Mouse (Mus musculus) left cerebral cortex, adult 11 months (tissue): ENCODE results near the gene Wnk2.

Experiments
- DNase-seq: peaks from one replicate; pipeline ENCODE4 v3.0.0; 2022; ENCODE audit warnings: low spot score

Gene Wnk2

DNA sequence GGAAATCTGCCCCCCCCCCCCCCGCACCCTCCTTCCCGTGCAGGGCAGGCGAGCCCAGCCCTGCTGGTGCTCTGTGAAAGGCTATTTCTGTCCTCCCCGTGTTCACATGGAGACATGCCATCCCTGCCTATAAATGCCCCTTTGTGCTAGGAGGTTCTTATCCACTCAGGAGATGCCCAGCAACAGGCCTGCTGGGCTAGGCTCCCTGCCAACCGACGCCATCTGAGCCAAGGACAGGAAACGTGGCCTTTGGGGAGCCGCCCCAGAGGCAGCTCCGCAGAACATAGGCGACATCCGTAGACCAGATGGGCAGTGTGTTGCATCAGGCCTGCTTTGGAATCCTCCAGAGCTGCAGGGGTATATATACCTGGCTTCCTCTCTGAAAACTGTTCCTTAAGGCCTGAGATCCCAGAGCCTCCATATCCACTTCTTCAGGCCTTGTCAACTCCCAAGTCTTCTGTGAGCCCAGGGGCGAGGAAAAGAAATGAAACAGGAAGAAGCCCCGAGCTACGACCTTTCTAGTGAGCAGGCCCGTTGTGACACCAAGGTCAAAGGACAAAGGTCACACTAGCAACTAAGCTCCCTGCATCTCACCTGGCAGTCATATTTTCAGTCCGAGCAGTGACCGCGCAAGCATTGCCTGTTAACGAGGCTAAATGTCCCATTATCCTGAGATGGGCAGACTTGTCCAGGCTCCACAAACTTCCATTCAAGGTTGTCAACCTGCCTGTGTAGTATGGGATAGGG is 31.2 kb upstream of the Wnk2 start:
- DNase-seq: peak; percentile 65

DNA sequence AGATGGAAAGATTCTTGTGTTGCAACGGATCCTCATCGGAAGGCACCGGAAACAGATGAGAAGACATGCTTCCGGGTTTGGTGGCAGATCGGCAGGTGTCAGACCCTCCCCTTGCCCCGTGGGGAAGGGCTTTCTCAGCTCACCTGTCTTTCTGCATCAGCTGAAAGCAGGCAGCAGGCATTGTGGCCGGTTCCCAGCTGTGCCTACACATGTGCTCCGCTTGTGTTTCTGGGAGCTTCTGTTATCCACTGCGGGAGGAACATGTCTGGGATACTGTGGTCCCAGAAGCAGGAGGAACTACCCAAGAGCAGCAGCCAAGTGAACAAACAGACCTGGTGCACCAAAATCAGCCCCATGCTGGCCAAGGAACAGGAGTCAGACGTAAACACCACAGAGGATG is 27.7 kb upstream of the Wnk2 start:
- DNase-seq: no peak

DNA sequence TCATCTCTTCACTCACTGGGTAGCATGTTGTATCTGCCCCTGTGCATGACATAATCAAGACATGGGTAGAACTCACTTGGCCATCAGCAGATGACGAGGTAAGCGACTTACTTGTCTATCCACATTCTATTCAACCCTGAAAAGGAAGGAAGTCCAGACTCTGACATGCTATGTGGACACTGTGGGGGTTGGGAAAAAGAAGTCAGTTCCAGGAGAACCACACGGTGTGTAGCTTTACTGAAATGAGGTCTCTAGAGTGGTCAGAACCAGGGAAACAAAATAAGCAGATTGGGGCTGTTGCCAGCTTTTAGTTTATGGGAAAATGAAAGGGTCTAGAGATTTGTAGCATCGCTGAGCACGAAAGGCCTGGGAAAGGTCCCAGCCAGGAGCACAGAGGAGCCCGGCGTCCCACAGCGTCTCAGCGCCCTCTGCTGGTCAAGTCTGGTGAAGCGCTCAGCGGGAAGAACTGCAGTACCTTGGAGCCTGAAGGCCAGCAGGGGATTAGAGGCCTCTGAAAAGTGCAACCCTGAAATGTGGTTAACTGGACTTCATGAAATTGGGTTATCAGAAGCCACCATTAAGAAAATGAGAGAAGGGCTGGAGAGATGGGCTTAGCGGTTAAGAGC is 25.3 kb upstream of the Wnk2 start:
- peak; percentile 75 for DNase-seq

DNA sequence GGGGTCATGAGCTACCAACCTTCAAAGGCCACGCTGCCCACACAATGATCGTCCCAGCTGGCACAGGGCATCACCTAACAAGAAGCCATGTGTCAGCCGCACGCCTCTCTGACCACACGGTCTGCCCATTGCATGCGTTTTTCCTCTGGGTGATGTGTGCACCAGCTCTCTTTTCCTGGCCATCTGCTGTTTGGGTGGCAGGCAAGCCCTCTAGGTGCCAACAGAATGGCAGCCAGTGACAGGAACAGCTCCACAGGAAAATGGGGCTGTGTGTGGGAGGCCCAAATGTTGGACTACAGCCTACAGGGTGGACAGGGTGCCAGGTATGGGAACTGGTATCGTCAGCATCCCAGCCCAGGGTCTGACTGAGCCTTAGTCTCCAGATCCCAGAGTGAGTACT is 24.5 kb upstream of the Wnk2 start:
- no peak for DNase-seq

DNA sequence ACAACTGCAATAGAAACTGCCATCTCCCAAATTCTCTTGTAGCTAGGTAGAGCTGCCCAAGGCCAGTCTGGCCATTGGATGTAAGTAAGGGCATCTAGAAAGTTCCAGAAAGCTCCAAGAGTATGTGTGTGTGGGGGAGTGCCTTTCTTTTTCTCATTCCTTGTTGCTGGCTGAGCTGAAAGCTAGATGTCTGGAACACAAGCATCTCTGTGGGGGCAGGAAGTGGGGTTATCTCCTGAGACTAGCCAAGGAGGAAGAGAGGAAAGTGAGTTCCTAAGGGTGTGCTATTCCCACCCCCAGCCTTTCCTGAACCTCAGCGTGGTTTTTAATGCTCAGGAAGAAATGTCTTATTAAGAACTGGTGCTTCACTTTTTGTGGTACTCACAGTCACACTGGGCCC is 23.9 kb upstream of the Wnk2 start:
- no peak for DNase-seq

DNA sequence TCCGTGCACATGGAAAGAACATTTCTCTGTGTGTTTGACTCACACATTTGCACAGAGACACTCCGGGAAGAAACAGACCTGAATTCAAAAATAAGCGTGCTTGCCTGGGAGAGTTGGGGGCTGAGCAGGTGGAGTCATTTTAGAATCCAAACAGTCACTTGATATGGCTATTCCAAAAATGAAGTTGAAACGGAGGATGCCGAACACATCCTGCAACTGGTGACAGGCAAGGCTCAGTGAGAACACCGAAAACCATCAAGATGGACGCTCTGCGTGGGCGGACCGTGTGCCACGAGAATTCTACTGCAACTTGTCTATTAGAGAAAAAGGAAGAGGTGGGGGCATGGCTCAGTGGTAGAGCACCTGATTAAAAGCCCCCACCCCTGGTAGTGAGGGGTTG is 22.8 kb upstream of the Wnk2 start:
- no peak for DNase-seq

DNA sequence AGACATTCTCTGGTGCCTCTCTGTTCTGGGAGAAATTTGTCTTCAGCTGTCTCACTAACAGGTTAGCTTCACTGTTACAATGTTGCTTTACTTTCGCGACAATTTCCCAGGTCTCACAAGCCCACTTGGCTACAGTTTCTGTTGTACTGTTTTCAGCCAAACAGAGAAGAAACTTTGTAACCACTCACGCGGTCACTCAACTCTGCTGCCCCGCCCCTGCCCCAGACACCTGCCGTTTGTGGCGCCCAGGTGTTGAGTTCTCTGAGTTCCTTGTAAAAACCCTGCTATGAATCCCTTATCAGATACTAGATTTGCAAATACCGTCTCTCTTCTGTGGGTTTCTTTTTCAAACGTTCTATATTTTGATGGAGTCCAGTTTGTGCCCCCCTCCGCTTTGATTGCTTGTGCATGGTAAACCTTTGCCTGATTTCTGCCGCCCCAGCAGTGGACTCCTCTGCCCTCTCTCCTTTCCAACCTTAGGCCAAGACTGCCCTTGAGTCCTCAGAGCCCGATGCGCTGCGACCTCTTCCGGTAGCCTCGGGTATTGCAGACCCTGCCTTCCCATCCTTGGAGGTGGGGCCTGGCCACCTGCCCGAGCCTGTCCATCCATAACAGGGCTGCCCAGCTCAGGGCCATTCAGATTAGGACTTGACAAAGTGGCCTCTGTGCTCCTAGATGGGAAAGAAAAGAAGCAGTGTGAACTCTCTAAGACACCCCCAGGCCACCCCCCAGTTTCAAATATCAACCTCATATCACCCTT is 21.8 kb upstream of the Wnk2 start:
- peak; percentile 76 for DNase-seq

DNA sequence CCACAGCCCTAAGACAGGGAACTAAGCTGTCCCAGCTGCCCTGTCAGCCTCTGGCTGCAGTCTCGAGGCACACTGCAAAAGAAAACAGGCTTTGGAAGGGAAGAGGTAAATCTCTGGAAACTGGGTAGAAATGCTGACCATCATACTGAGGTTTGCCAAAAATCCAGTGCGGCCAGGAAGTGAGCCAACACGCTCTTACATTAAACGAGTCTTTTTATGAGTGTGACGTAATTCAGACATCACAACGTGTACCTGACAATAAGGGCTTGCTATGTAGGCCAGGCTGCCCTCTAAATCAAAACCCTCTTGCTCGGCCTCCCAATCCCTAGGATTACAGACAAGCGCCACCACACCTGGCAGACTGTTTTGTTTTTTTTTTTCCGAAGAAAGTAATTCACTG is 19.3 kb upstream of the Wnk2 start:
- DNase-seq: no peak

DNA sequence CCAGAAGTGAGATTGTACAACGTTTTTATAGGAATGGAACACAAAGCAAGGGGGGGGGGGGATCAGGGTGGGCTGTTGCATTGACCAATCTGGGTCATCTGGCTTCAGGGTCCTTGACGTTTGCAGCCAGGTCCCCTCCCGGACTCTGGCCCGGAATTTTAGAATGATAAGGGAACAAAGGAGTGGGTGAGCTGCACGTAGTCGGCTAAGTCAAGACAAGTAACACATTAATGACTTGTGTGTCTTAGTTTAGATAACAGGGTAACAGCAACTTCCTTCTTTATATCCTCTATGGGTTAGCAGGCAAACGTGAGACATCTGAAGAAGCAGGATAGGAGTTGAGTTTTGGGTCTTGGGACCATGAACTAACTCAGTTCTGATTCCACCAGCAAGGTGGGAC is 15.8 kb upstream of the Wnk2 start:
- DNase-seq: no peak

DNA sequence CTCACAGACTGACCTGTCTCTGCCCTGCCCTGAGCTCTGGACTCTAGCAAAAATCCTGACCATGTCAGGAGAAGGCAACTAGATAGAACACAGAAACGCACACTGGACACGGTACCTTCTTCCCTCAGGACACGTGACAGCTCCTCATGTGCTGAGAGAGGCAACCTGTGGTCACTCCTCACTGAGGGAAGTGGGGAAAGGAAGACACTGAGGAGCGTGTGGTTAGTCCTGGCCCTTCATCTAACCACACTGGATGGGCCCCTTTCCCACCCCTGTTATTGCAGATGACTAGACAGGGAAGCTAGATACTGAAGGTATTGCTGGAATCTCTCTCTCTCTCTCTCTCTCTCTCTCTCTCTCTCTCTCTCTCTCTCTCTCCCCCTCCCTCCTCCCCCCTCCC is 14.9 kb upstream of the Wnk2 start:
- no peak for DNase-seq

DNA sequence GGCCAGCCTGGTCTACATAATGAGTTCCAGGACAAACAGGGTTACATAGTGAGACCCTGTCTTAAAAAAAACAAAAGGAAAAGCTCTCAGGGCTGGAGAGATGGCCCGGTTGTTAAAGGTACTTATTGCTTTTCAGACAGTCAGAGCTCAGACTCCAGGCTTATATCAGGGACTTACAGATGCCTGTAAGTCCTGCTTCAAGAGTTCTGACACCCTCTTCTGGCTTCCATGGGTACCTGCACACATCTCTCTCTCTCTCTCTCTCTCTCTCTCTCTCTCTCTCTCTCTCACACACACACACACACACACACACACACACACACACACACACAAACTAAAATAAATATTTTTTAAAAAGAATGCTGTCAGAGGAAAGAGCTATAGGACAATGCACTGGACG is 13.4 kb upstream of the Wnk2 start:
- DNase-seq: no peak

DNA sequence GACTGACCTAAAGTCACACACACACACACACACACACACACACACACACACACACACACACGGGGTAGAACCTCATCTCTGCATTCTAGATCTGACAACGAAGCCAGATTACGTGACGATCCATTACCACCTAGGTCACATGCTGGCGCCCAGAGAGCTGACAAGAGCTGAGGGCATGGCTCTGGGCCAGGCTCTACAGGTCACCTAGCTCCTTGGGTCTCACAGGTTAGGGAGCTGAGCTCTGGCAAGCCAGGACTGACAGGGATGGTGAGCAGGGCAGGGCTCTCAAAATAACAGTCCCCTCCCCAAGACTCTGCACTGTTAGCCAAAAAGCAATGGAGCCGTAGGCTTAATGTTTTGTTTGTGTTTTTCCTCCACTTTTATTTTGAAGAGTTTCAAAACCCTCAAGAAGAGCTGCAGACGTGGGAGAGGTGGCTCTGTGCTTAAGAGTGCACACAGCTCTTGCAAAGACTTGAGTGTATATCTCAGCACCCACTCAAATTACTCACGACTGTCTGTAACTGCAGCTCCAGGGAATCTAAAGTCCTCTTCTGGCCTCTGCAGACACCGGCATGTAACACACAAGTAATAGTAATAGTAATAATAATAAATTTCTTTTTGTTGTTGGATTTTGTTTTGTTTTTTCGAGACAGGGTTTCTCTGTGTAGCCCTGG is 10.4 kb upstream of the Wnk2 start:
- DNase-seq: no peak

DNA sequence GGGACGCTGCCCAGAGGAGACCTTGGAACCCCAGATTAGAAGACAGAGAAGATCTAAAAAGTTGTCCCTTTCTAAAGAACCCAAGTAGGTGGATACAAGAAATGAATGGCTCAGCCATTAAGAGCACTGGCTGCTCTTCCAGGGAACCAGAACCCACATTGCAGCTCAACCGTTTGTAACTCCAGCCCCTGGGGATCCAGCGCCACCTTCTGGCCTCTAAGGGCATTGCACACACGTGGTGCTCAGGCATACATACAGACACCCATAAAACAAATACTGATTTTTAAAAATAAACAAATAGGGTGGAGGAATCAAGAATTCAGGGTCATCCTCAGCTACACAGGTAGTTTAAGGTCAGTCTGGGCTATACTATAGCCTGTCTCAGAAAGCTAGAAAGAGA is 8.8 kb upstream of the Wnk2 start:
- DNase-seq: no peak

DNA sequence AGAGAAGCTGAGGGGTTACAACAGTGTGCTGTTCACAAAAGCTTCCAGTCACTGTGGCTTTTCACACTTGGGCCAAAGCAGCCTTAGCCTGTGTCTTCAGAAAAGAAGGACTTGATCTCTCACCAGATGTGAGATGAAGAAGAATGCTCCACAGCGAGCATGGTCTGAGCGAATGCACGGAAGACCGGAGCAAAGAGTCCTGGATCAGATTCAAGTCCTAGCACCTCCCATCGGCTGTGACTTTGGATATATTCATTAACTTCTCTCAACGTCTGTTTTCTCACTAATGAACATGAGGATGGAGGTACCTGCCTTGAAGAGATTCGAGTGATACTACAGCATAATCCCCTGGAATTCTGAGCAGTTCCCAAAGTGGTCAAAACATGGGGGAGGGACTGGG is 6.8 kb upstream of the Wnk2 start:
- DNase-seq: no peak

DNA sequence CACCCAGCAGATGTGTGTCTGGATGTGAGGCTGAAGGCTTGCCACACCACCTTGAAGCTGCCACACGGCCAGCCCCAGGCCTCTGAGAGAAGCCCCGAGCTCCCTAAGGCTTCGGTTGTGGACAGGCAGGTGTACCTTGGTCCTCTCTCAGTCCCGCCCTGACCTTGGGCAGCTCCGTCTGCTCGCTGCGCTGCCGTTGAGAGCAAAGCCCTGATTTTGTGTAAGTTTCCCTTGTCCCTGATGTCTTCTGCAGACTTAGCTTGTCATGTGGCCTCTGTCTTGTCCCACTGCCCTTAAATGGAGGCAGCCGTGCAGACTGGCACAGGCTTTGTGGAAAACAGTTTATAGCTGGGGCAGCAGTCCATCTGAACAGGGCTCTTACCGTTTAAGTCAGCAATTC is 6.2 kb upstream of the Wnk2 start:
- DNase-seq: no peak

DNA sequence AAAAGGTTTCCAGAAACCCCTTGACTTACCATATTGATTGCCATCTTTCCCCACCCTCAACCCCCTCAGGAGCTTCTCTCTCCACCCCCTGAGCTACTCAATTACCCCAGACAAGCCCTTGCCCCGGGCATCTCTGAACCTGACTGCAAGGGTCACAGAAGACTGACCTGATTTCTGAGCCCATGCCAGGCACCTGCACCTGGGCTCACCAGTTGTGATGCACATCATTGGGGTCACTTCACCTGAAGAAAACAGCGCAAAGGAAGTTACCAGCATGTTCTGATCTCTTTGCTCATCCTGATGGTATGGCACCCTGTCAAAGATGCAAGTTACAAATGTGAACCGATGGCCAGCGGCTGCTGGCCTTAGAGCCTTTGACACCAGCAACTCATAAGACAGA is 873 bp upstream of the Wnk2 start:
- no peak for DNase-seq

DNA sequence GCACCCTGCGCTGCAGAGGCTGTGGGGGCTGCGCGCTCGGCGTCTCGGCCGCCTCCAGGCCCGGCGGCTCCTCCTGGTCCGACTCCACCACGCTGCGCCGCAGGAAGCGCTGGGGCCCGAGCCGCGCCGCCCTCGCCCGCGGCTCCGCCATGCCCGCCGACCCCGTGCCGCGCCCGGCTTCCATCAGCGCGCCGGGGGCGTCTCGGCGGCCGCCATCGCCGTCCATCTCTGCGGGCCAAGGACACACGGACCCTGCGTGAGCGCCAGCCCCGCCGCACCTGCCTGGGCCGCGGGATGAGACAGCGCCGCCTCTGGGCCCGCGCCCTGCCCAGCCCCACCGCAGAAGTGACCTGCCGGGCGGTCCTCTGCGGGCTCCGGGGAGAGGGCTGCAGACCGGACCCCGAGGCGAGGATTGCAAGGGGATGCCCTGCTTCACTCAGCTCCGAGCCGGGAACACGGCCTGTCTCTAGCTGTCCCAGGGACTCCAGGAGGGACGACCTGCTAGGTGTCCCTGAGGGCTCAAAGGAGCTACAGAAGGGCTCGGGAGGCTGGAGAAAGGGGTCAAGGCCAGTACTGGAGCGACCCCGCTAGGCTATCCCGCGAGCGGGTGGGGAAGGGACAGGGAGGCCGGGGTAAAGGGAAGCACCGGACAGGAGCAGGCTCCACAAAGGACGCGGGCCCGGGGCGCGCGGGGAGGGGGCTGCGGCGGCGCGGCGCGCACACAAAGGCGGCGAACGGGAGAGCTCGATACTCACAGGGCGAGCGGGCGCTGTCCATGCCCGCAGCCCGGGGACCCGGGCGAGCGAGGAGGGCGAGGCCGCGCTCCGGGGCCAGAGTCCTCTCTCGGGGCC is 582 bp downstream of the Wnk2 start:
- no peak for DNase-seq

DNA sequence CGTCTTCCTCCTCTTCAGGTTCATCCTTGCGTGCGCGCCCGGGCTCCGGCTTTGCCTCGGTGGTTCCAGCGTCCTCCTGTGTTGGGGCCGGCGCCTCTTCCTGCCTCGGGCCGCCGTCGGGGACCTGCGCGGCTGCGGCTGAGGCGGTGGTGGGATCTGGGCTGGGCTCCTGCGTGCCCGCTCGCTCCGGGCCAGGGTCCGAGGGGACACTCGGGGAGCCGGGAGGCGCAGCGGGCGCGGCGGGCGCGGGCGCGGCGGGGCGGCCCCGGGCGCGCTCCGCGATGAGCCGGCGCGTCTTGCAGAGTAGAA is 1.2 kb downstream of the Wnk2 start:
- no peak for DNase-seq

DNA sequence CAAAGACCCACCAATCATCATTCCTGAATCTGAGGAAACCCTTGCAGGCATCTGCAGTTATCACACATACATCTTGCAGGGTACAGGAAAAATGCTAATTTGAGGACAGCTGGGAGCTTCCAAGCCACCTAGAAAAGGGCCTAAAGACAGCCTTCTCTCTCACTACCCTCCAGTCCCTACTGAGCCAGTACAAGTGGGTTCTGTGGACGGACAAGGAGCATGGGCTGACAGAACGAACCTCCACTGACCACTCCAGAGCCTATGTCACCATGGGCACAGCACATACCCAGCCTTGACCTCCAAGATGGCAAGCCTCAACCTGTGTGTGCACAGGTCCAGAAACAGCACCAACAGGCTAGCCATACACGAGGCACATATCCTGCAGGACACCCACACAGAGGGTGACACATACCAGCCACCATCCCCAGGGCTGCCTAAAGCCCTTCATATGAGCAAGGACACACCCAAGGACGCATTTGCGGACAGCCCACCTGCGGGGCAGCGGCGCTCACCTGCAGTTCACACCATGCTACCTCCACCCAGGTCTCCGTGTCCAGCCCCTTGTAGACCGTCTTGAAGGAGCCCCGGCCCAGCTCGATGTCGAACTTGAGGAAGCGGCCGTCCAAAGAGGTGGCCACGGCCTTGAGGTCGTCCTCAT is 1.6 kb downstream of the Wnk2 start:
- DNase-seq: no peak

DNA sequence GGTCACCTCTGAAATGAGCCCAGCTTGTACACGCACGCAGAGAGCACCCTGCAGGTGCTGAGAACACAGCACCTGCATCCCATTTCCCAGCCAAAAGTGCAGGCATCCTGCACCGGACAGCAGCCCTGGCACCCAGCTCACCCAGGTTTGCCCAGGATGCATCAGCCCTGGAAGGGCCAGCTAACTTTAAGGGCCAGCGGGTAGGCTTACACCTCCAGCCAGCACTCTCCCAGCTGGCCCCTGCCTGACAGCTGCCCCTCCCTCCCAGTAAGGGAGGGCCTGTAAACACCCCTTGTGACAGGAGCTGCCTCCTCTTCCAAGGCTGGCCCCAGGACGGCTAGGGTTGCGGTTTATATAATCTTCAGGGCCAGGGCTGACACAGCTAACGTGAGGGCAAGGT is 2.4 kb downstream of the Wnk2 start:
- DNase-seq: no peak

DNA sequence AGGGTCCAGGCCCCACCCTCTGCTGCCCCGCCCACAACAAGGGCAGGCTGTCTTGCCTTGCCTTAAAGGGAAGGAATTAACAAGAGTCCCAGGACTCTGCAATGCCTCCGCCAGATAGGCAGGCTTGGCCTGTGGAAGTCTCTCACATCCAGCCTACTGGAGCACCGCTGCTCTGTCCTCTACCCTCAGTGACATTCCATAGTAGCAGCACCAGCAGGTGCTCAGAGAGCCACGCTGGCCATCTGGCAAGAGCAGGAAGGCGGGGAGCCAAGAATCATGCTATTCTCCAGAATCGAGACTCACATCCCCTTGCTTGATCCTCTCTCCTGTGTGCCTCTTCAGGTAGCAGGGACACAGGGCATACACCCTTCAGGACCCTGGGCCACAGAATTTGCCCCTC is 3.4 kb downstream of the Wnk2 start:
- DNase-seq: no peak

DNA sequence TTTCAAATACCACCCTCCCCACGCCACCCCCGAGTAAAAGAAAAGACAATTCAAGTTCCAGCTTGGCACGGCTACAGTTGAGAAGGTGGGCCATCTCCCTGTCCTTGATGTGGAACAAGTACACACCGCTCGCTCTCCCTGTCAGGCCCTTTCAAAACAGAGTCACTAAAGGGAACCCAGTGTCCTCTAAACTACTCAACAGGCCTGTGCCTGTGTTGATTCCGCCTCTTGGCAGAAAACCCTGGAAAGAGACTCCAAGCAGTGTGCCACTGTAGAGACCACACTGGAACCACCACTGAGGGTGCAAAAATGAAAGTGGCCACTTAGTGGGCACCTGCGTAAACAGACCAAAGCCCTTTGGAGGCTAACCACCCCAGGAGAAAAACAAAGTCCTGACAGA is 4.5 kb downstream of the Wnk2 start:
- DNase-seq: no peak
